Mouse (Mus musculus): ENCODE measurements around the gene Zfp169. TPM values are rescaled to one million over a fixed set of nuclear protein-coding genes. Genes with fewer than 3 reads are reported as not detected.

The Zfp169 gene
- total and polyA plus RNA-seq, 2 experiments from 2014 or later = 2.8 to 19.3 TPM

- Histone ChIP-seq H3K4me1 (ENCODE audit: insufficient read depth, low read length) (peaks cover 7% of the 10 kb centered on the region; the same call in 1 of the 2 replicates), H3K27ac (peak overlapping the region; percentile 93), H3K4me3 (ENCODE audit: low read length) (peak overlapping the region; percentile 18), H3K4me2 (ENCODE audit: low read depth, low read length) (peak overlapping the region; percentile 56), H3K9me3 (ENCODE audit: low read length) (no peaks in the 10 kb centered on the region), H3K27me3 (ENCODE audit: insufficient read depth, low read length) (no peaks in the 10 kb centered on the region), H3K9ac (replicated peaks; ENCODE audit: low read length) (peak overlapping the region; percentile 43; the same call in 1 of the 2 replicates), H3K36me3 (ENCODE audit: insufficient read depth, low read length) (no peaks in the 10 kb centered on the region)
- TF ChIP-seq CTCF (IDR thresholded peaks at IDR 0.05; ENCODE audit: low read depth) = no peak
- ATAC-seq = peak; percentile 95
- peak; percentile 95 for DNase-seq (ENCODE audit: low spot score)
- WGBS = 29% methylated on average over 21 of the region's 21 CpGs
Measured at GRCm38 (mm10) chr13:48552181-48553090, 39.2 kb upstream of the Zfp169 start.

GRCm38 (mm10) chr13:48548296-48548695, 35.0 kb upstream of the Zfp169 start:
- no peaks in the 10 kb centered on the region for H3K9me3 ChIP-seq (ENCODE audit: low read length)
- no peak overlapping the region for H3K9ac ChIP-seq (replicated peaks; ENCODE audit: low read length)
- ATAC-seq (no peak), DNase-seq (ENCODE audit: low spot score) (no peak)
- H3K4me2 ChIP-seq (ENCODE audit: low read depth, low read length) = no peak overlapping the region
- H3K27me3 ChIP-seq (ENCODE audit: insufficient read depth, low read length) = no peaks in the 10 kb centered on the region
- no peak overlapping the region for H3K4me3 ChIP-seq (ENCODE audit: low read length)
- H3K27ac ChIP-seq = no peak overlapping the region
- 91% methylated on average over 5 of the region's 5 CpGs for WGBS
- no peaks in the 10 kb centered on the region for H3K36me3 ChIP-seq (ENCODE audit: insufficient read depth, low read length)
- peaks cover 13% of the 10 kb centered on the region for H3K4me1 ChIP-seq (ENCODE audit: insufficient read depth, low read length)
- no peak for TF ChIP-seq CTCF (IDR thresholded peaks at IDR 0.05; ENCODE audit: low read depth)

GRCm38 (mm10) chr13:48547623-48548022, 34.4 kb upstream of the Zfp169 start:
- Histone ChIP-seq H3K36me3 (ENCODE audit: insufficient read depth, low read length) (no peaks in the 10 kb centered on the region), H3K27ac (no peak overlapping the region), H3K9ac (replicated peaks; ENCODE audit: low read length) (no peak overlapping the region), H3K9me3 (ENCODE audit: low read length) (no peaks in the 10 kb centered on the region), H3K4me2 (ENCODE audit: low read depth, low read length) (no peak overlapping the region), H3K4me3 (ENCODE audit: low read length) (no peak overlapping the region), H3K27me3 (ENCODE audit: insufficient read depth, low read length) (no peaks in the 10 kb centered on the region), H3K4me1 (ENCODE audit: insufficient read depth, low read length) (peaks cover 8% of the 10 kb centered on the region)
- 92% methylated on average over 6 of the region's 6 CpGs for WGBS
- DNase-seq (ENCODE audit: low spot score) (no peak), ATAC-seq (no peak)
- no peak for TF ChIP-seq CTCF (IDR thresholded peaks at IDR 0.05; ENCODE audit: low read depth)

- peak overlapping the region; percentile 100 for H3K27ac ChIP-seq
- peak overlapping the region; percentile 94 for H3K4me3 ChIP-seq (ENCODE audit: low read length)
- ATAC-seq (peak; percentile 99), DNase-seq (ENCODE audit: low spot score) (peak; percentile 99)
- H3K9me3 ChIP-seq (ENCODE audit: low read length) = no peaks in the 10 kb centered on the region
- no peaks in the 10 kb centered on the region for H3K36me3 ChIP-seq (ENCODE audit: insufficient read depth, low read length)
- peak overlapping the region; percentile 55 for H3K4me2 ChIP-seq (ENCODE audit: low read depth, low read length)
- no peaks in the 10 kb centered on the region for H3K27me3 ChIP-seq (ENCODE audit: insufficient read depth, low read length)
- under 1% methylated on average over 70 of the region's 72 CpGs for whole genome bisulfite sequencing
- H3K9ac ChIP-seq (replicated peaks; ENCODE audit: low read length) = peak overlapping the region; percentile 99
- H3K4me1 ChIP-seq (ENCODE audit: insufficient read depth, low read length) = peaks cover 8% of the 10 kb centered on the region
- no peak; the same call in 1 of the 2 replicates for TF ChIP-seq CTCF (IDR thresholded peaks at IDR 0.05; ENCODE audit: low read depth)
Measured at GRCm38 (mm10) chr13:48546330-48546917, 33.2 kb upstream of the Zfp169 start.

GRCm38 (mm10) chr13:48545476-48546281, 32.4 kb upstream of the Zfp169 start:
- TF ChIP-seq CTCF (IDR thresholded peaks at IDR 0.05; ENCODE audit: low read depth) = no peak
- Histone ChIP-seq H3K4me3 (ENCODE audit: low read length) (peak overlapping the region; percentile 94), H3K4me2 (ENCODE audit: low read depth, low read length) (peak overlapping the region; percentile 64), H3K36me3 (ENCODE audit: insufficient read depth, low read length) (no peaks in the 10 kb centered on the region), H3K27ac (peak overlapping the region; percentile 100), H3K9ac (replicated peaks; ENCODE audit: low read length) (peak overlapping the region; percentile 99), H3K9me3 (ENCODE audit: low read length) (no peaks in the 10 kb centered on the region), H3K4me1 (ENCODE audit: insufficient read depth, low read length) (peaks cover 14% of the 10 kb centered on the region), H3K27me3 (ENCODE audit: insufficient read depth, low read length) (no peaks in the 10 kb centered on the region)
- DNase-seq (ENCODE audit: low spot score) (peak; percentile 100), ATAC-seq (peak; percentile 88)
- WGBS = 1% methylated on average over 54 of the region's 72 CpGs

GRCm38 (mm10) chr13:48544867-48545266, 31.6 kb upstream of the Zfp169 start:
- no peak for ATAC-seq
- Histone ChIP-seq H3K4me1 (ENCODE audit: insufficient read depth, low read length) (peaks cover 19% of the 10 kb centered on the region), H3K27me3 (ENCODE audit: insufficient read depth, low read length) (no peaks in the 10 kb centered on the region), H3K9me3 (ENCODE audit: low read length) (no peaks in the 10 kb centered on the region), H3K4me3 (ENCODE audit: low read length) (peak overlapping the region; percentile 94), H3K4me2 (ENCODE audit: low read depth, low read length) (peak overlapping the region; percentile 64), H3K36me3 (ENCODE audit: insufficient read depth, low read length) (no peaks in the 10 kb centered on the region), H3K9ac (replicated peaks; ENCODE audit: low read length) (peak overlapping the region; percentile 99; the same call in 1 of the 2 replicates), H3K27ac (no peak overlapping the region; the same call in 1 of the 2 replicates)
- WGBS = 49% methylated on average over 4 of the region's 4 CpGs
- no peak for DNase-seq (ENCODE audit: low spot score)
- no peak for TF ChIP-seq CTCF (IDR thresholded peaks at IDR 0.05; ENCODE audit: low read depth)

Measured in hindbrain, postnatal 0 days (tissue).